Mouse (Mus musculus) lung, postnatal 0 days (tissue): ENCODE results near the gene Tdo2. TPM values are rescaled to one million over a fixed set of nuclear protein-coding genes. Genes with fewer than 3 reads are reported as not detected.
A peak's percentile ranks its signal among the peaks of the same experiment; 100 is the strongest.

ENCODE experiments used
- ATAC-seq: fragments of 200-750 bp; cut with Nextera tagmentation; 2 replicates; pipeline ENCODE4 v1.8.0; 2017; ENCODE audit warnings: moderate library complexity
- DNase-seq: peaks from one replicate; pipeline ENCODE4 v3.0.0-alpha.2; 2016; ENCODE audit warnings: low spot score
- H3K27ac ChIP-seq: fragments of 300-500 bp; sonication (generic); 2 replicates; pipeline ENCODE4 v1.5.1; 2014; ENCODE audit warnings: antibody characterized with exemption, mild to moderate bottlenecking, low read length, mixed read lengths
- H3K27me3 ChIP-seq: fragments of 300-500 bp; sonication (generic); replicated peaks from 2 replicates; pipeline ENCODE4 v1.6.1; 2014; ENCODE audit warnings: low read length, mixed read lengths; ENCODE audit not compliant: insufficient read depth
- H3K36me3 ChIP-seq: fragments of 300-500 bp; sonication (generic); 2 replicates; pipeline ENCODE4 v1.6.1; 2014; ENCODE audit warnings: low read length, mixed read lengths; ENCODE audit not compliant: insufficient read depth
- H3K4me1 ChIP-seq: fragments of 300-500 bp; sonication (generic); 2 replicates; pipeline ENCODE4 v1.6.1; 2014; ENCODE audit warnings: antibody characterized with exemption, low read depth, low read length, mixed read lengths; ENCODE audit not compliant: insufficient read depth
- H3K4me2 ChIP-seq: fragments of 300-500 bp; sonication (generic); replicated peaks from 2 replicates; pipeline ENCODE4 v1.6.1; 2014; ENCODE audit warnings: low read depth, mild to moderate bottlenecking, low read length, moderate library complexity, mixed read lengths
- H3K4me3 ChIP-seq: fragments of 300-500 bp; sonication (generic); 2 replicates; pipeline ENCODE4 v1.5.1; 2014; ENCODE audit warnings: low read depth, low read length
- H3K9ac ChIP-seq: fragments of 300-500 bp; sonication (generic); replicated peaks from 2 replicates; pipeline ENCODE4 v1.6.1; 2014; ENCODE audit warnings: low read depth, mild to moderate bottlenecking
- H3K9me3 ChIP-seq: fragments of 300-500 bp; sonication (generic); 2 replicates; pipeline ENCODE4 v1.6.1; 2016; ENCODE audit warnings: low read length, mixed read lengths
- CTCF ChIP-seq: IDR thresholded peaks from 2 replicates; pipeline ENCODE4 v1.5.1; 2016; ENCODE audit warnings: antibody characterized with exemption, mild to moderate bottlenecking
- EP300 ChIP-seq: IDR thresholded peaks from 2 replicates; pipeline ENCODE4 v1.6.1; 2016; ENCODE audit warnings: antibody characterized with exemption, mild to moderate bottlenecking, control low read depth
- WGBS: fragments of 180-500 bp; shearing (Covaris S2); extraction: QIAGEN DNeasy Blood & Tissue Kit; methylation state at CpG from one replicate; pipeline ENCODE4 v1.1.7; 2014; 5-methylcytosine and 5-hydroxymethylcytosine counted together
- polyA plus RNA-seq: library from polyadenylated mRNA; unstranded; fragments of >200 nt; fragmentation: Nextera tagmentation; extraction: Ambion mirVana; gene quantifications from 2 replicates; pipeline ENCODE4 v1.2.1, GENCODE M21; 2015

Tdo2 gene
- polyA plus RNA-seq, 1 experiment from 2014 or later = 1.8 TPM

DNA sequence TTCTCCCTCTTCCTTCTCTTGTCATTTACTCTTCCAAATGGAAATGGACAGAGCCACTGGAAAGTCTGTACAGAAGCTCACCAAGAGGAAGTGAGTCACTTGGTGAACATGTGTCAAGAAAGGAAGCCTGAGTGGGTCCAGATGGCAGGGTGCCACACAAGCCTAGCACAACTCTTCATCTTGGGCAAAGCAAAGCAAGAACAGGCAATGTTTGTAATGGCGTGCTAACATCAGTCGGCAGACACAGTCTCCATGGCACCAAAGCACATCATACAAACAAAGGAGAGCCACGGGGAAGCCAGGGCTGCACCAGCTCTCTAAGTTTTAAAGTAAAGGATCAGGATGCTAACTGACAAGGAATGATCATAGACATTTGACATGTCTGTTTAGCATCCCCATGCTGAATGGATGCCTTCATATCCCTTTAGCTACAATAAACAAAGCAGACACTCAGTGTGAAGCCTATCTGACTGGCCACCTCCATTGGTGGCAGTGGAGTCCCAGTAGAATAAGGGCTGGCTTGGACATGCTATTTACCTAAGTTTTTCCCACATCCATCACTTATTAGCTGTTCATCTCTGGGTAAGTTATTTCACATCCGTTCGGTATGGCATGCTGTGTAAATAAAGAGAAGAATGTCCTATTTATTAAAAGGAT, 59.8 kb downstream of the Tdo2 start:
- Histone ChIP-seq H3K9ac (no peak overlapping the region), H3K27ac (no peak overlapping the region), H3K9me3 (no peaks in the 10 kb centered on the region), H3K27me3 (no peaks in the 10 kb centered on the region), H3K4me2 (no peak overlapping the region), H3K4me3 (no peak overlapping the region), H3K36me3 (no peaks in the 10 kb centered on the region), H3K4me1 (no peaks in the 10 kb centered on the region)
- TF ChIP-seq CTCF = no peak
- TF ChIP-seq EP300 = no peak
- ATAC-seq (peak; percentile 53), DNase-seq (no peak)
- whole genome bisulfite sequencing = 49% methylated on average over 5 of the region's 5 CpGs

- Histone ChIP-seq H3K27ac (no peak overlapping the region), H3K4me1 (no peaks in the 10 kb centered on the region), H3K36me3 (no peaks in the 10 kb centered on the region), H3K4me3 (no peak overlapping the region), H3K9ac (no peak overlapping the region), H3K4me2 (no peak overlapping the region), H3K27me3 (no peaks in the 10 kb centered on the region), H3K9me3 (no peaks in the 10 kb centered on the region)
- ATAC-seq (no peak), DNase-seq (no peak)
- 73% methylated on average over 6 of the region's 6 CpGs for WGBS
- no peak for TF ChIP-seq CTCF
- no peak for TF ChIP-seq EP300
These were observed 65.5 kb downstream of the Tdo2 start for GRCm38 (mm10) chr3:81910286-81911036.

Other genes with a start within 250 kb of the Tdo2 start
- gene Ctso, start 43.6 kb downstream of the Tdo2 start, polyA plus RNA-seq = 38.6 and 41.7 TPM in 2 replicates
- 0.12 TPM in 1 of 2 replicates, not detected in the other for gene Asic5, start 6.1 kb upstream of the Tdo2 start, polyA plus RNA-seq
- 95.8 and 104 TPM in 2 replicates for gene Gucy1b1, start 98.5 kb upstream of the Tdo2 start, polyA plus RNA-seq
- 101 and 107 TPM in 2 replicates for gene Gucy1a1, start 169.6 kb upstream of the Tdo2 start, polyA plus RNA-seq